Mouse (Mus musculus): ENCODE measurements around the gene Alkbh5. TPM values are rescaled to one million over a fixed set of nuclear protein-coding genes. Genes with fewer than 3 reads are reported as not detected.
A peak's percentile ranks its signal among the peaks of the same experiment; 100 is the strongest.
"Not testable (repeated sequence)": the region's sequence is repeated elsewhere in the genome, so short reads cannot be mapped to it uniquely, and the experiment has no call there.

The Alkbh5 gene
- total and polyA plus RNA-seq, 2 experiments from 2014 or later = 23.1 to 34.1 TPM

GRCm38 (mm10) chr11:60541831-60542230, 5.7 kb downstream of the Alkbh5 start:
- no peak overlapping the region for H3K4me2 ChIP-seq (ENCODE audit: low read depth, low read length)
- no peak for TF ChIP-seq CTCF (IDR thresholded peaks at IDR 0.05; ENCODE audit: low read depth)

GRCm38 (mm10) chr11:60543211-60543610, 7.0 kb downstream of the Alkbh5 start:
- not testable (repeated sequence) for H3K9me3 ChIP-seq (ENCODE audit: low read length); H3K4me3 ChIP-seq (ENCODE audit: low read length); ATAC-seq; H3K27me3 ChIP-seq (ENCODE audit: insufficient read depth, low read length); DNase-seq (ENCODE audit: low spot score); H3K27ac ChIP-seq; H3K36me3 ChIP-seq (ENCODE audit: insufficient read depth, low read length); H3K4me2 ChIP-seq (ENCODE audit: low read depth, low read length); H3K9ac ChIP-seq (replicated peaks; ENCODE audit: low read length)
- H3K4me1 ChIP-seq (ENCODE audit: insufficient read depth, low read length) = peaks cover 28% of the 10 kb centered on the region
- 89% methylated on average over 5 of the region's 5 CpGs for WGBS

More at GRCm38 (mm10) chr11:60541831-60542230, 5.7 kb downstream of the Alkbh5 start:
- H3K9ac ChIP-seq (replicated peaks; ENCODE audit: low read length) = no peak overlapping the region
- no peak overlapping the region for H3K4me3 ChIP-seq (ENCODE audit: low read length)
- H3K27ac ChIP-seq = no peak overlapping the region
- ATAC-seq = no peak
- no peak for DNase-seq (ENCODE audit: low spot score)
- 81% methylated on average over 6 of the region's 6 CpGs for WGBS
- peaks cover 28% of the 10 kb centered on the region for H3K4me1 ChIP-seq (ENCODE audit: insufficient read depth, low read length)
- no peaks in the 10 kb centered on the region for H3K9me3 ChIP-seq (ENCODE audit: low read length)
- H3K27me3 ChIP-seq (ENCODE audit: insufficient read depth, low read length) = no peaks in the 10 kb centered on the region
- no peaks in the 10 kb centered on the region for H3K36me3 ChIP-seq (ENCODE audit: insufficient read depth, low read length)

- no peak for TF ChIP-seq CTCF (IDR thresholded peaks at IDR 0.05; ENCODE audit: low read depth)
- DNase-seq (ENCODE audit: low spot score) (no peak), ATAC-seq (no peak)
These were observed 9.3 kb downstream of the Alkbh5 start for GRCm38 (mm10) chr11:60545433-60545832.

GRCm38 (mm10) chr11:60548112-60548511, 11.9 kb downstream of the Alkbh5 start:
- no peaks in the 10 kb centered on the region for H3K9me3 ChIP-seq (ENCODE audit: low read length)
- no peaks in the 10 kb centered on the region for H3K27me3 ChIP-seq (ENCODE audit: insufficient read depth, low read length)
- DNase-seq (ENCODE audit: low spot score) (no peak), ATAC-seq (no peak)
- peaks cover 12% of the 10 kb centered on the region; the same call in 1 of the 2 replicates for H3K4me1 ChIP-seq (ENCODE audit: insufficient read depth, low read length)
- H3K9ac ChIP-seq (replicated peaks; ENCODE audit: low read length) = no peak overlapping the region
- H3K4me2 ChIP-seq (ENCODE audit: low read depth, low read length) = no peak overlapping the region
- H3K36me3 ChIP-seq (ENCODE audit: insufficient read depth, low read length) = peaks cover 33% of the 10 kb centered on the region
- 86% methylated on average over 3 of the region's 3 CpGs for WGBS
- TF ChIP-seq CTCF (IDR thresholded peaks at IDR 0.05; ENCODE audit: low read depth) = no peak
- H3K4me3 ChIP-seq (ENCODE audit: low read length) = no peak overlapping the region
- no peak overlapping the region for H3K27ac ChIP-seq

More at GRCm38 (mm10) chr11:60545433-60545832, 9.3 kb downstream of the Alkbh5 start:
- H3K9me3 ChIP-seq (ENCODE audit: low read length) = no peaks in the 10 kb centered on the region
- H3K36me3 ChIP-seq (ENCODE audit: insufficient read depth, low read length) = peaks cover 19% of the 10 kb centered on the region
- H3K4me3 ChIP-seq (ENCODE audit: low read length) = no peak overlapping the region
- no peaks in the 10 kb centered on the region for H3K27me3 ChIP-seq (ENCODE audit: insufficient read depth, low read length)
- peaks cover 18% of the 10 kb centered on the region for H3K4me1 ChIP-seq (ENCODE audit: insufficient read depth, low read length)
- no peak overlapping the region for H3K4me2 ChIP-seq (ENCODE audit: low read depth, low read length)
- 53% methylated on average over 4 of the region's 4 CpGs for WGBS
- no peak overlapping the region for H3K9ac ChIP-seq (replicated peaks; ENCODE audit: low read length)
- H3K27ac ChIP-seq = no peak overlapping the region

- Histone ChIP-seq H3K4me1 (ENCODE audit: insufficient read depth, low read length) (no peaks in the 10 kb centered on the region), H3K27ac (no peak overlapping the region), H3K36me3 (ENCODE audit: insufficient read depth, low read length) (peaks cover 61% of the 10 kb centered on the region), H3K4me2 (ENCODE audit: low read depth, low read length) (no peak overlapping the region), H3K9me3 (ENCODE audit: low read length) (no peaks in the 10 kb centered on the region), H3K27me3 (ENCODE audit: insufficient read depth, low read length) (no peaks in the 10 kb centered on the region), H3K4me3 (ENCODE audit: low read length) (no peak overlapping the region), H3K9ac (replicated peaks; ENCODE audit: low read length) (no peak overlapping the region)
- DNase-seq (ENCODE audit: low spot score) (no peak), ATAC-seq (no peak)
- no peak for TF ChIP-seq CTCF (IDR thresholded peaks at IDR 0.05; ENCODE audit: low read depth)
These were observed 16.9 kb downstream of the Alkbh5 start for GRCm38 (mm10) chr11:60553091-60553490.

GRCm38 (mm10) chr11:60557675-60558074, 21.5 kb downstream of the Alkbh5 start:
- Histone ChIP-seq H3K36me3 (ENCODE audit: insufficient read depth, low read length) (peaks cover 39% of the 10 kb centered on the region), H3K9me3 (ENCODE audit: low read length) (no peaks in the 10 kb centered on the region), H3K4me3 (ENCODE audit: low read length) (no peak overlapping the region), H3K27ac (no peak overlapping the region), H3K4me1 (ENCODE audit: insufficient read depth, low read length) (no peaks in the 10 kb centered on the region), H3K27me3 (ENCODE audit: insufficient read depth, low read length) (no peaks in the 10 kb centered on the region), H3K9ac (replicated peaks; ENCODE audit: low read length) (no peak overlapping the region), H3K4me2 (ENCODE audit: low read depth, low read length) (no peak overlapping the region)
- WGBS = 84% methylated on average over 3 of the region's 3 CpGs
- no peak for TF ChIP-seq CTCF (IDR thresholded peaks at IDR 0.05; ENCODE audit: low read depth)
- ATAC-seq (no peak), DNase-seq (ENCODE audit: low spot score) (no peak)

- no peak overlapping the region for H3K4me3 ChIP-seq (ENCODE audit: low read length)
- no peaks in the 10 kb centered on the region for H3K4me1 ChIP-seq (ENCODE audit: insufficient read depth, low read length)
- TF ChIP-seq CTCF (IDR thresholded peaks at IDR 0.05; ENCODE audit: low read depth) = peak; percentile 96
- ATAC-seq (peak; percentile 78), DNase-seq (ENCODE audit: low spot score) (peak; percentile 81)
- H3K9me3 ChIP-seq (ENCODE audit: low read length) = no peaks in the 10 kb centered on the region
- H3K36me3 ChIP-seq (ENCODE audit: insufficient read depth, low read length) = peaks cover 23% of the 10 kb centered on the region
- WGBS = 11% methylated on average over 3 of the region's 3 CpGs
- H3K9ac ChIP-seq (replicated peaks; ENCODE audit: low read length) = no peak overlapping the region
- no peaks in the 10 kb centered on the region for H3K27me3 ChIP-seq (ENCODE audit: insufficient read depth, low read length)
- H3K27ac ChIP-seq = no peak overlapping the region
- H3K4me2 ChIP-seq (ENCODE audit: low read depth, low read length) = no peak overlapping the region
These were observed 23.2 kb downstream of the Alkbh5 start for GRCm38 (mm10) chr11:60559342-60559741.

GRCm38 (mm10) chr11:60574006-60574405, 37.8 kb downstream of the Alkbh5 start:
- not testable (repeated sequence) for H3K9me3 ChIP-seq (ENCODE audit: low read length); H3K4me3 ChIP-seq (ENCODE audit: low read length); H3K27me3 ChIP-seq (ENCODE audit: insufficient read depth, low read length); H3K9ac ChIP-seq (replicated peaks; ENCODE audit: low read length); H3K36me3 ChIP-seq (ENCODE audit: insufficient read depth, low read length); H3K27ac ChIP-seq; H3K4me2 ChIP-seq (ENCODE audit: low read depth, low read length); ATAC-seq; H3K4me1 ChIP-seq (ENCODE audit: insufficient read depth, low read length)
- peak; percentile 13 for DNase-seq (ENCODE audit: low spot score)
- WGBS = 70% methylated on average over 9 of the region's 12 CpGs

All from hindbrain, postnatal 0 days (tissue).